Mouse (Mus musculus) Muller cell, postnatal 12 days (primary cell): ENCODE data around the gene Zbed4.
"Not testable (repeated sequence)": the region's sequence is repeated elsewhere in the genome, so short reads cannot be mapped to it uniquely, and the experiment has no call there.

Experiments
- DNase-seq: peaks from one replicate; pipeline ENCODE4 v3.0.0-alpha.2; 2015; ENCODE audit errors: inconsistent ontology term

Zbed4 gene

GRCm38 (mm10) chr15:88810369-88810768 lies 58.9 kb downstream of the Zbed4 start:
- no peak for DNase-seq

GRCm38 (mm10) chr15:88813262-88813661 lies 61.8 kb downstream of the Zbed4 start:
- no peak for DNase-seq

GRCm38 (mm10) chr15:88813873-88814272 lies 62.4 kb downstream of the Zbed4 start:
- not testable (repeated sequence) for DNase-seq

- DNase-seq = no peak
Observed at GRCm38 (mm10) chr15:88814411-88815047, 63.1 kb downstream of the Zbed4 start.

GRCm38 (mm10) chr15:88815196-88815700 lies 63.8 kb downstream of the Zbed4 start:
- no peak for DNase-seq

DNA sequence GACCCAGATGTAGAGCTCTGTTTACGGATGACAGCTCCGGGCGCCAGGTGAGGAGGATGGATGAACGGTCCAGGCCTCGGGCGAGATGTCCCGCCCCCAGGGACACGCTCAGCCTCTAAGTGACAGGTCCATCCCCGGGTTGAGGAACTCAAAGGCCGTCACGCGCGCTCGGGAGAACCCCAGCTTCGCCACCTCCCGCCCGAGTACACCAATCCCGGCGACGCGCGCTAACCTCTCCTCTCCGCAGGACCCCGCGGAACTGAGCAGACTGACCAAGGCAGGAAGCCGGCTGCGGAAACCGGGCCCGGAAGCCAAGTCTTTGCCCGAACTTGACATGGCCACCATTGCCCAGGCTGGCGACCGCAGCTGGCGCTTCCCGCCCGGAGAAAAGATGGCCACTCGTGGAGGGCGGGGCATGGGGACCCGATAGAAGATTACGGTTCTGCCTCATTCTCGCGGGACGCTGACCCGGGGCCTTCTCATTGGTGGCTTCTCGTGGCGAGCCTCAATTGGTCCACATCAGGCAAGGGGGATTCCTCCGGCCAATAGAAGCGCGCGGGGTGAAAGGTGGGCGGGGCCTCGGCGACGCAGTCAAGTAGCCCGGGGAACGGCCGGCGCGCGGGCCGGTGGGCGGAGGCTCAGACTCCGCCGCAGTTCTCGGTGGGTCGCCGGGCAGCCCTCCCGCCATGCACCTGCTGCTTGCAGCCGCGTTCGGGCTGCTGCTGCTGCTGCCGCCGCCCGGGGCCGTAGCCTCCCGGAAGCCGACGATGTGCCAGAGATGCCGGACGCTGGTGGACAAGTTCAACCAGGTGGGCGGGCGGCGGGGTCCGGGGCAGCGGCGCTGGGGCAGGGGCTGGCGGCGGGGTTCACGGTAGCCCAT lies 67.8 kb downstream of the Zbed4 start, which contains the start of the genes Alg12 and Creld2:
TSS of gene Alg12 (minus strand) at position 293 of the 880 bp plus-strand sequence.
TSS of gene Creld2 (plus strand) at position 621 of the 880 bp plus-strand sequence.
- DNase-seq = peak; percentile 100

GRCm38 (mm10) chr15:88819906-88820303 lies 68.4 kb downstream of the Zbed4 start:
- peak; percentile 9 for DNase-seq

DNA sequence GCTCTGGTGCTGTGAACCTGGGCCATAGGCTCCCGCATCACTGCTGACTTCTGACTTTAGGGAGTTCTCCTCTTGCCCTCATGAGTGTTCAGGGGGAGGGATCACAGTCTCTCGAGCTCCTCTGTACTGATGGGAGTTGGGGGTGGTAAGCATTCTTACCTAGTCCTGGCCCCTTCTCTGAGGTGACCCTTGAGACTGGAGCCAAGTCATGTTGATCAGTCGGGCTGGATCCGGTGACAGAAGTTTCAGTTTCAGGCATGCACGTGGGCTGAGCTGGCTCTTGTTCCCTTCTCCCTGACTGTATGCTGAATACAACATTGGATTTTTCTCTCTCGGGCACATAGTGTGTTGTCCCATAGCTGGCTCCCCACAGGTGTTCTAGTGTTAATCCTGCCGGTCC lies 69.9 kb downstream of the Zbed4 start:
- DNase-seq = no peak

DNA sequence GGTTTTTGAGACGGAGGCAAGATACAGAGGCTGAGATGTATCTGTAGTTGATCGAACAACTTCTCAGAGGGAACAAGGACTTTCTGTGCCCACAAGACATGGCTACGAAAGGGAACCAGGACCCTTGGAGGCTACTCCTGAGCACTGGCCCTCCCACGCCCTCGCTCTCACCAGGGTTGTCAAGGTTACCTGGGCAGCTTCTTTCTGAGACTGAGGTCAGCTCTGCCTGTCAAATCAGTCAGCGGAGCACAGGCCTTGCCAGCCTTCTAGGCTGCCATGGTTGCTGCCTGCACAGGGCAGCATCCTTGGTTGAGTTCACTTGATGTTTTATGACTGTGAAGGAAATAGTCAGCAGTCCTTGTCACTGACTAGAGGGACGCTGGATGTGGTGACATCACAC lies 71.1 kb downstream of the Zbed4 start:
- no peak for DNase-seq

- DNase-seq = no peak
Observed at GRCm38 (mm10) chr15:88823376-88823775, 71.9 kb downstream of the Zbed4 start.

GRCm38 (mm10) chr15:88827466-88827865 lies 76.0 kb downstream of the Zbed4 start:
- no peak for DNase-seq

GRCm38 (mm10) chr15:88827991-88828799 lies 76.7 kb downstream of the Zbed4 start:
- peak; percentile 78 for DNase-seq

- DNase-seq = peak; percentile 69
Observed at GRCm38 (mm10) chr15:88828800-88829705, 77.6 kb downstream of the Zbed4 start.

- no peak for DNase-seq
Observed at GRCm38 (mm10) chr15:88829791-88830440, 78.5 kb downstream of the Zbed4 start.

- no peak for DNase-seq
Observed at GRCm38 (mm10) chr15:88830696-88831095, 79.2 kb downstream of the Zbed4 start.

GRCm38 (mm10) chr15:88831482-88831881 lies 80.0 kb downstream of the Zbed4 start:
- no peak for DNase-seq

- DNase-seq = no peak
Observed at GRCm38 (mm10) chr15:88832536-88832935, 81.1 kb downstream of the Zbed4 start.
